Mouse (Mus musculus) heart, embryonic 10.5 days (tissue): ENCODE measurements at regions not wholly inside any gene's neighbourhood (a gene's known extent, or its start where the extent isn't known, plus 50 kb on each side); places are given as distances from the start of the nearest gene placed in this dataset.
A peak's percentile ranks its signal among the peaks of the same experiment; 100 is the strongest.

ENCODE experiments used
- DNase-seq: peaks from one replicate; pipeline ENCODE4 v3.0.0-alpha.2; 2017; ENCODE audit warnings: low spot score
- H3K27ac ChIP-seq: fragments of 300-500 bp; sonication (generic); 2 replicates; pipeline ENCODE4 v1.5.1; 2016; ENCODE audit warnings: mild to moderate bottlenecking
- H3K27me3 ChIP-seq: fragments of 300-500 bp; sonication (generic); 2 replicates; pipeline ENCODE4 v1.6.1; 2016; ENCODE audit warnings: mild to moderate bottlenecking; ENCODE audit not compliant: poor library complexity, insufficient read depth, severe bottlenecking
- H3K36me3 ChIP-seq: fragments of 300-500 bp; sonication (generic); 2 replicates; pipeline ENCODE4 v1.6.1; 2016; ENCODE audit warnings: mild to moderate bottlenecking, moderate library complexity
- H3K4me1 ChIP-seq: fragments of 300-500 bp; sonication (generic); 2 replicates; pipeline ENCODE4 v1.6.1; 2016; ENCODE audit warnings: mild to moderate bottlenecking
- H3K4me3 ChIP-seq: fragments of 300-500 bp; sonication (generic); 2 replicates; pipeline ENCODE4 v1.5.1; 2016; ENCODE audit warnings: mild to moderate bottlenecking, moderate library complexity
- H3K9me3 ChIP-seq: fragments of 300-500 bp; sonication (generic); 2 replicates; pipeline ENCODE4 v1.6.1; 2016; ENCODE audit warnings: mild to moderate bottlenecking, moderate library complexity
- WGBS: fragments of 180-500 bp; shearing (Covaris S2); methylation state at CpG from one replicate; pipeline ENCODE4 v1.1.7; 2016; 5-methylcytosine and 5-hydroxymethylcytosine counted together

DNA sequence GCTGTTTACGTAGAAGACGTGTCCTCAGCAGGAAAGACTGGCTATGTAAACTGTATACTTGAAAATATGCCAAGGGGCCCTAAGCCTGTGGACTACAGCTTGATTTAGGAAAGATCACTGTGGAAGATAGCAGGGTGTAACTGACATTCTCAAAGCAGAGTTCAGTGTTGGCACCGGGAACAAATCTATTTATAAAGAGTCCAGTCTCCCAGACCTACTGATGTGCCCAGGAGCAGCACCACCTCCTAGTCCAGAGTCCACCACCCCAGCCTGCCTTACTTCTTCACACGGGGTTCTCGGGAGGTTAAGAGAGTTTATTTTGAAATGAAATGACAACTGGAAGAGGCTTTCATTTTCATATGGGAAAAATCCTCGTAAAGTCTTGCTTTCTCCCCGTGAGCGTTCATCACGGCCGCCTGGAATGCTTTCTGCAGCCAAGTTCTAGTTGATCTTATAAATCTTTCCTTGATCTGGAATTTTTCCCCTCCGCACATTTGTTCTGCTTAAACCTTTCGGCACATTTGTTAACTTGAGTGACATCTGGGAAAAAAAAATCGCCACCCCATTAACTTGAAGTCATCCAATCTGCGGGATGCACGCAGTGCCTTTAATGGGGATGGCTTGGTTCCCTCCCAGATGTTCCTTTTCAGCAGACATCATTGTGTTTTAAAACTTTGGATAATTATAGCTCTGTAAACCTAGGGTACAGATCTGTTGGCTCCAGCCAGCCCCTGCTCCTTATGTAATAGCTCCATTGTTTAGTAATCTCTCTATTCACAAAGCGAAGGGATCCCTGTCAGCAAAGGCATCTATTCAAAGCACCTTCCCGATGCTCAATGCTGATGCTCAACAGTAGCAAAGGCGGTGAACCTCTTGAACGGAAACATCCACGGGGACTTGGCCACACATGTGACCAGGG, 271.3 kb downstream of the Cd83 start:
- Histone ChIP-seq H3K27me3 (no peaks in the 10 kb centered on the region), H3K4me3 (no peak overlapping the region), H3K27ac (peak overlapping the region; percentile 84), H3K9me3 (no peaks in the 10 kb centered on the region), H3K4me1 (peaks cover 54% of the 10 kb centered on the region), H3K36me3 (no peaks in the 10 kb centered on the region)
- DNase-seq = no peak
- 64% methylated on average over 20 of the region's 20 CpGs for WGBS

DNA sequence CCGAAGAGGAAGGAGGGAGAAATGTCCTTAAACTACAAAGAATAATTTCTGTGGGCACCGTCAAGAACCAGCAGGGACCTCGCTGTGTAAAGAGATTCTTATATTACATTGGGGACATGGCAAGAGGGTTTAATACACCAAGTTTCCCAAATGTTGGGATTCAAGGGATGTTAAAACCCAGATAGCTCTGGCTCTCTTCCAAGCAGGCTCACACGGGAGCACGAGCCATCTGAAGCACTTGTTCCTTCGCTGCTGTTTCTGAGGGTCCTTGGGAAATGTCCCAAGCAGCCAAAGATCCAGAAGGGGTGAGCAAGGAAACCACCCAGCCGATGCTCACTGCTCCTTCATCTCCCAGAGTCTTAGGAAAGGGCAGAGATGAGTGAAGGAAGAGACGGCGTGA, 272.1 kb downstream of the Cd83 start:
- 83% methylated on average over 9 of the region's 9 CpGs for WGBS
- Histone ChIP-seq H3K4me1 (peaks cover 58% of the 10 kb centered on the region), H3K4me3 (no peak overlapping the region), H3K9me3 (no peaks in the 10 kb centered on the region), H3K36me3 (no peaks in the 10 kb centered on the region), H3K27me3 (no peaks in the 10 kb centered on the region), H3K27ac (peak overlapping the region; percentile 84; the same call in 1 of the 2 replicates)
- DNase-seq = no peak

DNA sequence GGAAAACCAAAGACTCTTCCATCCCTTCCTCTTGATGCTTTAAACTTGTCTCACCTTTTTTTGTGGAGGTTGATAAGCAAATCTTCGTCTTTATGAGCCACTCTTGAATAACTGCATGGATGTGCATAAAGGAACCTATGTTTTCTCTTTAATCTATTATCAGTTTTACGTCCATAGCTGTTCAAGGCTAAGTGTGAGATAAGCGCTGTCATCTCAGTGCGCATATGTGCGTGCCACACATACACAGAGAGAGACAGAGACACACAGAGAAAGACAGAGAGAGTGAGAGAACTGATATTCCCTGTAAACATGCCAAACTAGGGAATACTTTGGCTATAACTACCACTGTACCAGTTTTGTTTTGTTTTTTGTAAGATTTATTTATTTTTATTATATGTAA, 273.0 kb downstream of the Cd83 start:
- WGBS = 71% methylated on average over 5 of the region's 5 CpGs
- peaks cover 67% of the 10 kb centered on the region for H3K4me1 ChIP-seq
- H3K9me3 ChIP-seq = no peaks in the 10 kb centered on the region
- H3K27ac ChIP-seq = peak overlapping the region; percentile 84
- H3K4me3 ChIP-seq = no peak overlapping the region
- H3K27me3 ChIP-seq = no peaks in the 10 kb centered on the region
- no peaks in the 10 kb centered on the region for H3K36me3 ChIP-seq
- DNase-seq = no peak

DNA sequence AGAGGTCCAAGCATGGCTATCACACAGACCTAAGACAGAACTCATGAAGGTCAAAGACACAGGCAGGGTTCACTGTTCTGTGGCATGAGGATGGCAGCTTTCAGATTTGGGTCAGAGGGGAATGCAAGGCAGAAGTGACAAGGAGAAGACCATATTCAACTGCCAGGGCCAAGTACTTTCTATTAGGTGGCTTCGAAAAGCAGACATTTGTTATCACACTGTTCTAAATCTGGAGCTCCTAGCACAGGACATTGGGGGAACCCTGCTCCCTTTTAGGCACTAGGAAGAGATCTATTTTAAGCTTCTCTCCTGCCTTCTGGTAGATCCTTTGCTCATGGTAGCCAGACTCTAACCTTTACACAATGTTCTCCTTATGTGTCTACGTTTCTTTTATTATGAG, 273.7 kb downstream of the Cd83 start:
- peak overlapping the region; percentile 84 for H3K27ac ChIP-seq
- WGBS = 50% methylated on average over 2 of the region's 2 CpGs

DNA sequence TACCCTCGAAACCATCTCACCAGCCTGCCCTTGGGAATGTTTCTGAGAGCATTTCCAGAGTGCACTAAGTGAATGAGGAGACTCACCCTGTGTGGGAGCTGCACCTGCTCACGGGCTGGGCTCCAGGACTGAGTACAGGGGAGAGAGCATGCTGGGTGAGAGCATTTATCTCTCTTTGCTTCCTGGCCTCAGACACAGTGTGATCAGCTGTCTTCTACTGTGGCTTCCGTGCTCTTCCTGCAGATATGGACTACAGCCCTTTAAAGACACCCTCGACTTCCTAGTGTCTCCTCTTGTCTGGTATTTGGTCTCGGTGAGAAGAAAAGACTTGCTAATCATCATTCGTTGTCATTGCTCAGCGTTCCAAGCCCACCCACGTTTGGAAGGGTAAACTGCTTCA, 274.9 kb downstream of the Cd83 start:
- Histone ChIP-seq H3K9me3 (no peaks in the 10 kb centered on the region), H3K4me3 (no peak overlapping the region), H3K4me1 (peaks cover 80% of the 10 kb centered on the region), H3K36me3 (no peaks in the 10 kb centered on the region), H3K27ac (peak overlapping the region; percentile 71), H3K27me3 (no peaks in the 10 kb centered on the region)
- WGBS = 37% methylated on average over 8 of the region's 8 CpGs
- no peak for DNase-seq

More for the DNA sequence above, 273.7 kb downstream of the Cd83 start:
- Histone ChIP-seq H3K4me1 (peaks cover 74% of the 10 kb centered on the region), H3K27me3 (no peaks in the 10 kb centered on the region), H3K9me3 (no peaks in the 10 kb centered on the region), H3K36me3 (no peaks in the 10 kb centered on the region), H3K4me3 (no peak overlapping the region)
- DNase-seq = no peak

DNA sequence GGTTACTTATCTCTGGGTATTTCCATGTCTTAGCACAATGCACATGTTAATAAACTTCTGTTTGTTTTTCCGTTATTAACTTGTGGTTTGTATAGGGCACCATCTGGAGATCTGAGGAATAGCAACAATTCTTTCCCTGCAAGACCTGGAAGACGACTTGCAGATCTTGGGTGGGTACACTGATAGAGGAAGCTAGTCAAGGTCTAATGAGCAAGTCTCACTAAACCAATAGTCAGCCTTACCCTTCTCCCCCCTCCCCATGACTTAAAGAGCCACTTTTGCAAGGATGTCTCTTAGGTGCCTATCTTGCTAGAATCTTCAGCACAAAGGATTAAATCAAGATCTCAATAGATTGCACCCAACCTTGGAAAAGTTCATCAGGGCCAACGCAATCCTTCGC, 276.7 kb downstream of the Cd83 start:
- Histone ChIP-seq H3K27me3 (no peaks in the 10 kb centered on the region), H3K4me3 (no peak overlapping the region), H3K27ac (0 out of 2 replicates have a peak overlapping the region, but pooled peaks have one; percentile 52), H3K4me1 (peaks cover 78% of the 10 kb centered on the region), H3K9me3 (no peaks in the 10 kb centered on the region), H3K36me3 (no peaks in the 10 kb centered on the region)
- 82% methylated on average over 4 of the region's 4 CpGs for WGBS
- DNase-seq = no peak

DNA sequence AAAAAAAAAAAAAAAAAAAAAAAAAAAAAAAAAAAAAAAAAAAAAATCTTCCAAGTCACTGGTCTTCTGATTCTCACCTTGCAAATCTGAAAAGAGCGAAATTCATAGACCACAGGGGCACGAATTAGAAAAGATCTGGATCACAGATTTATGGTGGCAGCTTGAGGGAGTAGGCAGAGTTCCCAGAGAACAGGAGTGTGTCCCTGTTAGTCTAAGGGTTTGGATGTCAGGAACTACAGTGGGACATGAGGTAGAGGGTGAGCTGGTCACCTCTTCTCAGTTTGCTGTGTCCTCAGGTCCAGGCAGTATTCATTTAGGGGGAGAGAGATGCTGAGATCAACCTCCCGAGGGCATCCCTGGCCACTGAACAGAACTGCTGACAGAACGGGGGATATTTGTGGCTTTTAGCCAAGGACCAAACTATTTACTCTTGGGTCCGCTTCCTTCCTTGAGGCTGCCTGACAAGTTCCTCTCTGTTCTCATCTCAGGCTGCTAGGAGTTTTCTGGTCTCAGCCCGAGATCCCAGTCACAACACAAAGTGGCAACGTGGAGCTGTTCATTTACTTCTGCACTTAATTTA, 277.2 kb downstream of the Cd83 start:
- Histone ChIP-seq H3K36me3 (no peaks in the 10 kb centered on the region), H3K27ac (peak overlapping the region; percentile 73), H3K9me3 (no peaks in the 10 kb centered on the region), H3K4me3 (no peak overlapping the region), H3K27me3 (no peaks in the 10 kb centered on the region), H3K4me1 (peaks cover 78% of the 10 kb centered on the region)
- 49% methylated on average over 7 of the region's 7 CpGs for WGBS
- DNase-seq = no peak

DNA sequence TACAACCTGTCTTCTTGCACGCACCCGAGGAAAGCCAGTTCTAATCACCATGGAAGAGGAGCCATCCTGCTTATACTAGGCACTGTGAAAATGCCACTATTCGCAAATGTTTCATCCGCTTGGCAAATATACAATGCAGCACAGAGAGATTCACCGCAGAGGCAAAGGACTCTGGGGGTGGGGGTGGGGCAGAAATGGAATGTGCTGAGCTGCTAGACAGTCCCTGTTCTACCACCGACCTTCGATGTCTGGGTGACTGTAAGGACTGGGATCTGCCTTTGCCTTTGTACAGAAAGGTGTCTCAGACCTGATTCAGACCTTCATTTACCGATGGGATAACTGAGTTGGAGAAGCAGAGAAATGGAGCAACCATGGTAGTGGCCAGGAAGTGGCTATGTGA, 278.7 kb downstream of the Cd83 start:
- H3K27me3 ChIP-seq = no peaks in the 10 kb centered on the region
- WGBS = 72% methylated on average over 8 of the region's 8 CpGs
- DNase-seq = no peak
- H3K9me3 ChIP-seq = no peaks in the 10 kb centered on the region
- peak overlapping the region; percentile 73 for H3K27ac ChIP-seq
- H3K36me3 ChIP-seq = no peaks in the 10 kb centered on the region
- H3K4me1 ChIP-seq = peaks cover 81% of the 10 kb centered on the region
- no peak overlapping the region for H3K4me3 ChIP-seq

DNA sequence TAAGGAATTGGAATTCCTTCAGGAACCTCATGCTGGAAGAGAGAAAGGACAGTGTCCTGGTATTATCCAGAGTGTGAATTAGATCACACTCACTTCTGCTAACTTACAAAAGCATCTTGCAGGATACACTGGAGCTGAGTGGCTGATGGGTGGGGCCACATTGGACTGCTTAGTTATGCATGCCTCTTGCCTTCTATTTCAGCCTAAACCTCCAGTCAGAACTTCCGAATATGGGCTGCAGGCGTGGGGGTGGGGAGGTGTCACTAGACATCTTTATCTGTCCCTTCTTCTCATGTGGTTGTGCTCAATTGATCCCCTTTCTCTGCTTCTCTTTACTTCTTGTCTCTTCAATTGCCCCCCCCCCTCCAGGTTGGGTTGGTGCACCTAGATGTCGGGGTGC, 279.5 kb downstream of the Cd83 start:
- no peaks in the 10 kb centered on the region for H3K36me3 ChIP-seq
- H3K27me3 ChIP-seq = no peaks in the 10 kb centered on the region
- no peak for DNase-seq
- H3K27ac ChIP-seq = peak overlapping the region; percentile 74
- H3K4me3 ChIP-seq = no peak overlapping the region
- H3K9me3 ChIP-seq = no peaks in the 10 kb centered on the region
- WGBS = 54% methylated on average over 3 of the region's 3 CpGs
- H3K4me1 ChIP-seq = peaks cover 74% of the 10 kb centered on the region

DNA sequence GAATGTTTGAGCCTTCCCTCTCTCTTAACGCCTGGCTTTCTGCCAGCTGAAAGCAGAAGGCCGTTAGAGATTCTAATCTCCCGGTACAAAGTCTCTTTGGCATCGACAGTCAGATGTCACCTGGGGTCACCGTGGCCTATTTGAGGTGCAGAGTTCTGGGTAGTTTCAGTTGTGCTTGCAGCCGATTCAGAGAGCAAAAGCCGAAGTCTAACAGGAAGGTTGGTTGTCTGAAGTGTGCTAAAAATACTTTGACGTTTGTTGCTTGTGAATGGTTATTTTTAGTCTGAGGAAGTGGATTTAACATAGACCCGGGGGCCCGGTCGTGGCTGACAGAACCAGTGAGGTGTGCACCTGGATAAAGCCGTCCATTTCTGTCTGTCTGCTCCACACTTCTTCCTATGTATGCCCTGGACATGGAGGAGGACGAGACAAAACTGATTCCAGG, 281.2 kb downstream of the Cd83 start:
- Histone ChIP-seq H3K4me3 (peak overlapping the region; percentile 22; the same call in 1 of the 2 replicates), H3K36me3 (no peaks in the 10 kb centered on the region), H3K4me1 (peaks cover 64% of the 10 kb centered on the region), H3K27ac (peak overlapping the region; percentile 88), H3K27me3 (no peaks in the 10 kb centered on the region), H3K9me3 (no peaks in the 10 kb centered on the region)
- 15% methylated on average over 13 of the region's 13 CpGs for WGBS
- DNase-seq = no peak

DNA sequence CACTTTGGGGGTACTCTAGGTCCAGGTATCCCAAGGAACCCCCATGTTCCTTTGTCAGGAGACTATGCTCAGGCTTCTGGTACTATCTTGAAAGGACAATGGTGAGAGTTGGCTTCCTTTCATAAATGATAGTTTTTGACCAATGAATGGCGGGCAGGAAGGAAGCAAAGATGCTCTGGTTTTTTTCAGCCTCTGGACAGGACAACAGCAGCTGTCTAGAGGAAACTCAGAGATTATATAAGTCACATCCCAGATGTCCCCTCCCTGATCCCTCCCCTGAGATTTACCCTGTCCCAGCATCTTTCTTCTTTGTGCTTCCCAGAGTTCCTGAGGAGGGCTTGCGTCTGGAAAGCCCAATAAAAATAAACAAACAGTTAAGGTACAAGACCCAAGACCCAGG, 282.7 kb downstream of the Cd83 start:
- no peak for DNase-seq
- peak overlapping the region; percentile 88 for H3K27ac ChIP-seq
- H3K4me1 ChIP-seq = peaks cover 54% of the 10 kb centered on the region
- no peak overlapping the region for H3K4me3 ChIP-seq
- no peaks in the 10 kb centered on the region for H3K27me3 ChIP-seq
- 56% methylated on average over 2 of the region's 2 CpGs for WGBS
- H3K9me3 ChIP-seq = no peaks in the 10 kb centered on the region
- H3K36me3 ChIP-seq = no peaks in the 10 kb centered on the region

DNA sequence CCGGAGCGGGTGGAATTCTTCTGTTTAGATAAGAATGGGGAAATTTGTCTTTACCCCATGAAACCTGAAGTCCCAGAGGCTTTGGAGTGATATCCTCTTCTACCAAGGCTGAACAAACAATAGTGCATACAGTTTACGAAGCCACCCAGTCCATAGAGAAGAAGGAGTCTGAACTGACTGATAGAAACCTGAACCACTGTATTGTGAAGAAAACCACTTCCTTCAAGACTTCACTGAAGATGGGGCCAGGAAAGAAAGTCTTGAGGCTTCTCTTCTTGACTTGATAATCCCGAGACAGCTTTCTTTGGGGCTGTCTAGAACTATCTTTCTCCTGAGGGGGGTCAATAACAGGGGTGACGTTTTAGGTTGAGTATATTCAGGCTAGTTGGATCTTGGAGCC, 284.4 kb downstream of the Cd83 start:
- Histone ChIP-seq H3K4me1 (peaks cover 39% of the 10 kb centered on the region), H3K27ac (no peak overlapping the region), H3K4me3 (no peak overlapping the region), H3K36me3 (no peaks in the 10 kb centered on the region), H3K27me3 (no peaks in the 10 kb centered on the region), H3K9me3 (no peaks in the 10 kb centered on the region)
- no peak for DNase-seq
- WGBS = 65% methylated on average over 5 of the region's 5 CpGs

DNA sequence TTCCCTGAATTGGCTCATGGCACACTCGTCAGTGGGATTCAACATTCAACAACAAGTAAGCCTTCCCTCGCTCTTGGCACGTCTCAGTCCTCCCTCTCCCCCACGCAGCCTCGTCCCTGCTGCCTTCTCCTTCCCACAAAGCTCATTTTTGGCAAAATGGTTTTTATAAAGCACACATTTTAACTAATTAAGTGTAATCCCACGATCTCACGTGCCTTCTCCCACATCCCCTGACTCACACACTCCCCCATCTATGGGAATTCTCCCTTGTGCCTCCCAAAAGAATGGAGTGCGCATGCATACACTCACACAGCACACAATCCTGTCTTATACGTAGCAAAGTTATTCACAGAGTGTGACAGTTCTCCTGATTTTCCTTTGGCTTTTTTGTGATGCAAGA, 288.5 kb downstream of the Cd83 start:
- H3K27me3 ChIP-seq = no peaks in the 10 kb centered on the region
- H3K36me3 ChIP-seq = no peaks in the 10 kb centered on the region
- DNase-seq = no peak
- no peak overlapping the region for H3K27ac ChIP-seq
- WGBS = 80% methylated on average over 9 of the region's 9 CpGs
- no peaks in the 10 kb centered on the region for H3K9me3 ChIP-seq
- H3K4me1 ChIP-seq = no peaks in the 10 kb centered on the region
- no peak overlapping the region for H3K4me3 ChIP-seq
